In genomic region chr3:90425499-90425898, GRCm38 (mm10) we compare ENCODE assay signal across 18 mouse cellular contexts. TPM values are rescaled to one million over a fixed set of nuclear protein-coding genes. Genes with fewer than 3 reads are reported as not detected.
"Had no signal": no experiment of that assay in that cellular context is flagged by ENCODE, and none has a peak within 500 bp of the region (broad histone marks: within the 10 kb centered on the region; RNA-seq: fewer than 3 reads in every experiment).

No protein-coding gene starts in this region.

- ATAC-seq: inflammation-experienced regulatory T-cells, adult 6 months; intestine, embryonic 16.5 days; midbrain, embryonic 16.5 days had no signal

- H3K4me2 ChIP-seq: kidney, embryonic 15.5 days; limb, embryonic 13.5 days; lung, embryonic 15.5 days; midbrain, embryonic 12.5 days; neural tube, embryonic 13.5 days had no signal

- DNase-seq: kidney, adult 18-20 months; kidney, postnatal 10 days; kidney, postnatal 36 days; lung, adult 18-20 months; lung, postnatal 14 days; lung, postnatal 4 days; thymus, adult 18-20 months; thymus, postnatal 36 days had no signal

- H3K27ac ChIP-seq: kidney, embryonic 15.5 days; limb, embryonic 10.5 days; limb, embryonic 13.5 days; lung, embryonic 15.5 days; midbrain, embryonic 12.5 days; neural tube, embryonic 13.5 days had no signal

- H3K9me3 ChIP-seq: kidney, embryonic 15.5 days; limb, embryonic 10.5 days; limb, embryonic 13.5 days; lung, embryonic 15.5 days; midbrain, embryonic 12.5 days; neural tube, embryonic 13.5 days had no signal

- H3K4me3 ChIP-seq: kidney, embryonic 15.5 days; limb, embryonic 10.5 days; limb, embryonic 13.5 days; lung, embryonic 15.5 days; midbrain, embryonic 12.5 days; myocyte; neural tube, embryonic 13.5 days had no signal

- H3K27me3 ChIP-seq: kidney, embryonic 15.5 days; limb, embryonic 13.5 days; lung, embryonic 15.5 days; midbrain, embryonic 12.5 days; neural tube, embryonic 13.5 days had no signal

- H3K9ac ChIP-seq: kidney, embryonic 15.5 days; limb, embryonic 13.5 days; lung, embryonic 15.5 days; midbrain, embryonic 12.5 days; neural tube, embryonic 13.5 days had no signal

RNA-seq across cellular contexts. Expression of gene Npr1, which starts 40.2 kb away (rescaled TPM):
- polyA plus RNA-seq: inflammation-experienced regulatory T-cells, adult 6 months had no signal
